ENCODE assay signal across 8 mouse cellular contexts in the genomic region with DNA sequence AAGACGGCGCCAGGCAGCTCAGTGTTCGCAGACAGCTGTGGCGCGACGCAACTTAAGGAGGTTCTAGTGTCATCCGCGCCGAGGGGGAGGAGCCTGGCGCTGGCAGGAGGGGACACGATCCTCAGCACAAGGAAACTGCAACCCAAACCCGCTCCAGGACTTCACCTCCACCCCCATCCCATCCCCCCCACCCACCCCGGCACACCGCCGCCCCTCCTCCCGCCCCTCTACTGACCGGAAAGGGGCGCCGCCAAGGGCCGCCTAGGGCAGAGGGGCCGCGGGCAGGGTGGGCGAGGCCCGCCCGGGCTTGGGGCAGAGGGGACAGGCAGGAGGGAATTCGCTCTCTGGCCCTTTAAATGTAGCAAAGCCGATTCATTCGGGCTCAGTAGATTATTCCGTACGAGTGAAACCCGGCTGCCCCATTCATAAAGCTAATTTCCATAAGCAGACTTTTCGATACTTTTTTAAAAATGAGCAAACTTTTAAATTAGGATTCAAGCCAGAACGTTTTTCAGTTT. TPM values are rescaled to one million over a fixed set of nuclear protein-coding genes. Genes with fewer than 3 reads are reported as not detected.
A peak's percentile ranks its signal among the peaks of the same experiment; 100 is the strongest.
DNase-seq lines count a peak whose midpoint lies in the region; ATAC-seq and TF ChIP-seq lines count a peak whose summit lies in the region.

No protein-coding gene starts in this region.

- no peak overlapping the region for H3K27ac ChIP-seq in testis, adult 2 months (ENCODE audit: control insufficient read depth, insufficient read depth, low read depth, low read length)
- no peak overlapping the region for H3K27ac ChIP-seq in forebrain, embryonic 11.5 days (ENCODE audit: low read depth, low read length)
- no peak overlapping the region for H3K27ac ChIP-seq in hindbrain, postnatal 0 days
- H3K27ac ChIP-seq in liver, embryonic 14.5 days, result no peak overlapping the region

- H3K9me3 ChIP-seq in forebrain, embryonic 11.5 days (ENCODE audit: control insufficient read depth, low read length), result no peaks in the 10 kb centered on the region
- no peaks in the 10 kb centered on the region for H3K9me3 ChIP-seq in hindbrain, postnatal 0 days (ENCODE audit: low read length)
- H3K9me3 ChIP-seq in liver, embryonic 14.5 days (ENCODE audit: control insufficient read depth, low read length), result no peaks in the 10 kb centered on the region

- H3K27me3 ChIP-seq in testis, adult 2 months (ENCODE audit: control insufficient read depth, insufficient read depth, low read length), result peaks cover 31% of the 10 kb centered on the region
- peaks cover 90% of the 10 kb centered on the region for H3K27me3 ChIP-seq in forebrain, embryonic 11.5 days (ENCODE audit: control insufficient read depth, insufficient read depth, low read length)
- peaks cover 33% of the 10 kb centered on the region; the same call in 1 of the 2 replicates for H3K27me3 ChIP-seq in hindbrain, postnatal 0 days (ENCODE audit: insufficient read depth, low read length)
- H3K27me3 ChIP-seq in liver, embryonic 14.5 days (ENCODE audit: control insufficient read depth, insufficient read depth, low read length), result peaks cover 99% of the 10 kb centered on the region

- no peak for DNase-seq in testis, postnatal 10 days (ENCODE audit: low spot score)
- DNase-seq in forebrain, embryonic 11.5 days (ENCODE audit: low spot score), result peak; percentile 78
- DNase-seq in hindbrain, postnatal 0 days (ENCODE audit: low spot score), result no peak
- no peak for DNase-seq in liver, embryonic 14.5 days (ENCODE audit: low read depth in 3 of 3, low spot score in 3 of 3)
- peak; percentile 77 for DNase-seq in neural tube, embryonic 10.5 days (ENCODE audit: extremely low spot score, low spot score)
- DNase-seq in right cerebral cortex, postnatal 14 days, result no peak
- DNase-seq in ovary, postnatal 14 days (ENCODE audit: low spot score), result no peak

- H3K4me3 ChIP-seq in testis, adult 2 months (ENCODE audit: control insufficient read depth, low read depth, low read length), result peak overlapping the region; percentile 59
- H3K4me3 ChIP-seq in forebrain, embryonic 11.5 days (ENCODE audit: low read depth, low read length), result peak overlapping the region; percentile 42
- peak overlapping the region; percentile 41 for H3K4me3 ChIP-seq in hindbrain, postnatal 0 days (ENCODE audit: low read length)
- peak overlapping the region; percentile 49 to 55 for H3K4me3 ChIP-seq in liver, embryonic 14.5 days (ENCODE audit: insufficient read depth in 1 of 2, low read depth in 2 of 2, low read length in 2 of 2)

- TF ChIP-seq CTCF in testis, adult 2 months (IDR thresholded peaks at IDR 0.05; ENCODE audit: control insufficient read depth, insufficient read depth, insufficient replicate concordance, low read depth, low read length), result no peak
- TF ChIP-seq CTCF in hindbrain, postnatal 0 days (IDR thresholded peaks at IDR 0.05; ENCODE audit: low read depth), result no peak
- no peak for TF ChIP-seq CTCF in liver, embryonic 14.5 days (IDR thresholded peaks at IDR 0.05; ENCODE audit: low read depth)

- peaks cover 23% of the 10 kb centered on the region for H3K4me1 ChIP-seq in testis, adult 2 months (ENCODE audit: control insufficient read depth, insufficient read depth, low read length)
- H3K4me1 ChIP-seq in forebrain, embryonic 11.5 days (replicated peaks; ENCODE audit: control insufficient read depth, insufficient read depth, low read length), result peaks cover 15% of the 10 kb centered on the region; the same call in 1 of the 2 replicates
- H3K4me1 ChIP-seq in hindbrain, postnatal 0 days (ENCODE audit: insufficient read depth, low read length), result no peaks in the 10 kb centered on the region
- H3K4me1 ChIP-seq in liver, embryonic 14.5 days (replicated peaks; ENCODE audit: control insufficient read depth in 2 of 2, insufficient read depth in 2 of 2, low read length in 1 of 2), result peaks cover 0 to under 1% of the 10 kb centered on the region in 2 experiments; a peak in 1 of 4 replicates

- no peaks in the 10 kb centered on the region for H3K36me3 ChIP-seq in testis, adult 2 months (ENCODE audit: control insufficient read depth, insufficient read depth, low read length)
- H3K36me3 ChIP-seq in forebrain, embryonic 11.5 days (ENCODE audit: control insufficient read depth, insufficient read depth, low read length), result no peaks in the 10 kb centered on the region
- no peaks in the 10 kb centered on the region for H3K36me3 ChIP-seq in hindbrain, postnatal 0 days (ENCODE audit: insufficient read depth, low read length)
- no peaks in the 10 kb centered on the region for H3K36me3 ChIP-seq in liver, embryonic 14.5 days (replicated peaks; ENCODE audit: control insufficient read depth, insufficient read depth, low read depth)

- peak; percentile 26; the same call in 1 of the 2 replicates for ATAC-seq in forebrain, embryonic 11.5 days (replicated peaks; ENCODE audit: low FRiP score)
- ATAC-seq in hindbrain, postnatal 0 days, result no peak
- ATAC-seq in liver, embryonic 14.5 days (ENCODE audit: insufficient read depth), result no peak

- no peak for TF ChIP-seq EP300 in liver, embryonic 14.5 days (IDR thresholded peaks at IDR 0.05; ENCODE audit: low read depth)

- WGBS in forebrain, embryonic 11.5 days, result under 1% methylated on average over 31 of the region's 33 CpGs
- under 1% methylated on average over 32 of the region's 33 CpGs for WGBS in hindbrain, postnatal 0 days
- WGBS in liver, embryonic 14.5 days (ENCODE audit: insufficient replicate concordance), result under 1% methylated on average over 33 of the region's 33 CpGs

- H3K9ac ChIP-seq in forebrain, embryonic 11.5 days (ENCODE audit: low read length), result no peak overlapping the region
- no peak overlapping the region for H3K9ac ChIP-seq in hindbrain, postnatal 0 days (replicated peaks; ENCODE audit: low read length)
- no peak overlapping the region for H3K9ac ChIP-seq in liver, embryonic 14.5 days (replicated peaks)

- peak overlapping the region; percentile 83 for H3K4me2 ChIP-seq in forebrain, embryonic 11.5 days (ENCODE audit: low read depth, low read length, severe bottlenecking)
- peak overlapping the region; percentile 65 for H3K4me2 ChIP-seq in hindbrain, postnatal 0 days (ENCODE audit: low read depth, low read length)
- H3K4me2 ChIP-seq in liver, embryonic 14.5 days (ENCODE audit: low read depth), result peak overlapping the region; percentile 77

- no peak for TF ChIP-seq POLR2A in testis, adult 2 months (IDR thresholded peaks at IDR 0.05; ENCODE audit: control insufficient read depth, low read depth, low read length)

RNA-seq across cellular contexts. Expression of gene 4930412O13Rik, which starts 2.4 kb away (rescaled TPM):
- polyA plus RNA-seq in testis, adult 2 months (2012; rRNA removed), result 57.2 and 69.9 TPM in 2 replicates
- polyA plus RNA-seq in forebrain, embryonic 11.5 days (2014; fragmentation: Nextera tagmentation; extraction: Ambion mirVana), result not detected in 2 replicates
- not detected in 2 replicates for total RNA-seq in hindbrain, postnatal 0 days (2014; rRNA removed)
- polyA plus RNA-seq in hindbrain, postnatal 0 days (2015; fragmentation: Nextera tagmentation; extraction: Ambion mirVana), result 0.57 and 0.75 TPM in 2 replicates
- not detected in 2 replicates for polyA plus RNA-seq in liver, embryonic 14.5 days (2012; rRNA removed)
- not detected in 2 replicates for polyA plus RNA-seq in liver, embryonic 14.5 days (2014; fragmentation: Nextera tagmentation; extraction: Ambion mirVana)

RNA-seq across cellular contexts. Expression of gene 9230102O04Rik, which starts 10.7 kb away (rescaled TPM):
- 0.75 TPM in 1 of 2 replicates, not detected in the other for polyA plus RNA-seq in testis, adult 2 months (2012; rRNA removed)
- not detected in 2 replicates for polyA plus RNA-seq in forebrain, embryonic 11.5 days (2014; fragmentation: Nextera tagmentation; extraction: Ambion mirVana)
- total RNA-seq in hindbrain, postnatal 0 days (2014; rRNA removed), result 1.5 TPM in 1 of 2 replicates, not detected in the other
- polyA plus RNA-seq in hindbrain, postnatal 0 days (2015; fragmentation: Nextera tagmentation; extraction: Ambion mirVana), result 0.76 and 1.0 TPM in 2 replicates
- polyA plus RNA-seq in liver, embryonic 14.5 days (2012; rRNA removed), result not detected in 2 replicates
- not detected in 2 replicates for polyA plus RNA-seq in liver, embryonic 14.5 days (2014; fragmentation: Nextera tagmentation; extraction: Ambion mirVana)

RNA-seq across cellular contexts. Expression of gene Gata3, which starts 11.2 kb away (rescaled TPM):
- polyA plus RNA-seq in testis, adult 2 months (2012; rRNA removed), result 1.0 and 2.0 TPM in 2 replicates
- polyA plus RNA-seq in forebrain, embryonic 11.5 days (2014; fragmentation: Nextera tagmentation; extraction: Ambion mirVana), result 3.4 and 4.2 TPM in 2 replicates
- 2.3 and 3.5 TPM in 2 replicates for total RNA-seq in hindbrain, postnatal 0 days (2014; rRNA removed)
- polyA plus RNA-seq in hindbrain, postnatal 0 days (2015; fragmentation: Nextera tagmentation; extraction: Ambion mirVana), result 17.6 and 20.5 TPM in 2 replicates
- 0.16 and 0.30 TPM in 2 replicates for polyA plus RNA-seq in liver, embryonic 14.5 days (2012; rRNA removed)
- 0.38 and 0.63 TPM in 2 replicates for polyA plus RNA-seq in liver, embryonic 14.5 days (2014; fragmentation: Nextera tagmentation; extraction: Ambion mirVana)

Comparison
In these comparisons a context has a peak if more than half of its experiments do, and no peak if none do; other contexts are left out.
1. DNase-seq: peak in forebrain, embryonic 11.5 days (single experiment) and neural tube, embryonic 10.5 days (single experiment); none in testis, postnatal 10 days (single experiment), hindbrain, postnatal 0 days (single experiment), liver, embryonic 14.5 days (0 of 3), right cerebral cortex, postnatal 14 days (single experiment) and ovary, postnatal 14 days (single experiment).
2. RNA of gene 4930412O13Rik, which starts 2.4 kb away (polyA plus RNA-seq): 57.2 to 69.9 TPM in testis, adult 2 months; 0.57 to 0.75 TPM in hindbrain, postnatal 0 days, not detected in forebrain, embryonic 11.5 days and not detected in liver, embryonic 14.5 days; every median in the first group is over 10 times any median in the second.
3. Peak in every context shown above with its lines, with median percentiles within 50 percentile points of each other: H3K4me3 ChIP-seq and H3K4me2 ChIP-seq.